ENCODE assay signal across 18 mouse cellular contexts in the genomic region with DNA sequence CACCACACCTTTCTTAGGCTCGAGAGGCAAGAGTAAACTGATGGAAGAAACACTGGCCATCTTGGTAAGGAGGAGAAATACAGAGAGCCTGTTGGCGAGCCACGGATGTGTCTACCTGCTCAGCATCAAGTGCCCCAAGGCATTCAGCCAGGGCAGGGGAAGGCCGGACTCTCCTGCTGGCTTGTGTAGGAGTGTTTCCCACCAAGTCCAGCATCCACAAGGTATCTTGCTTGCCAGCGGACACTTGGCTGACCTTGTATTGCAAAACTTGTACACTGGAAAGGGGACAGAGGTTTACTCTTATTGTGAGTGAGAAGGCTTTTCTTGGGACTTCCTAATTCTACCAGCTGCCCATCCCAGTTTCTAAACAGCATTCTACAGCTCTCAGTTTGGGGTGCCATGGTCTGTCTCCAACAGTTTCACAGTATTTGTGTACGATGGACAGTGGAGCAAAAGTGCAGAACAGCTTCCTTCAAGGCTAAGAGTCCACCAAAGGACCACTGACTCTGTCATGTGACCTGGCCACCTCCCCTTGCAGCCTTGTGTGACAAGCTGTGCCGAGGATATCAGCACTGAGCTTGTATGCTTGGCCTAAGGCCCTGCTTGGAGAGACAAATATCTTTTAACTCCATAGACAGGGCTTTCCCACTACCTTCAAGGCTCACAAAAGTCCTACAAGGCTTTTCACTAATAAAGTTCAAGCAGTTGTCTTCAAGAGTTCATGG.
"Had no signal": no experiment of that assay in that cellular context is flagged by ENCODE, and none has a peak within 500 bp of the region (broad histone marks: within the 10 kb centered on the region; RNA-seq: fewer than 3 reads in every experiment).

No protein-coding gene starts in this region.

- DNase-seq: lung, adult 18-20 months; lung, embryonic 14.5 days; lung, postnatal 10 days; lung, postnatal 4 days; midbrain, embryonic 14.5 days; retina, postnatal 1 day; right cerebral cortex, adult 18-20 months; right cerebral cortex, postnatal 25 days; right cerebral cortex, postnatal 4 days; spleen, adult 18-20 months; thymus, adult 18-20 months; thymus, postnatal 14 days; thymus, postnatal 36 days had no signal

- H3K4me2 ChIP-seq: lung, embryonic 14.5 days; midbrain, embryonic 12.5 days; neural tube, embryonic 12.5 days had no signal

- ATAC-seq: midbrain, embryonic 16.5 days had no signal

- H3K4me3 ChIP-seq: midbrain, embryonic 10.5 days; midbrain, embryonic 12.5 days; myocyte; neural tube, embryonic 12.5 days had no signal

- H3K9me3 ChIP-seq: midbrain, embryonic 10.5 days; midbrain, embryonic 12.5 days; neural tube, embryonic 12.5 days had no signal

- H3K9ac ChIP-seq: lung, embryonic 14.5 days; midbrain, embryonic 12.5 days; neural tube, embryonic 12.5 days had no signal

- H3K36me3 ChIP-seq: midbrain, embryonic 10.5 days had no signal

- H3K27ac ChIP-seq: midbrain, embryonic 10.5 days; midbrain, embryonic 12.5 days; neural tube, embryonic 12.5 days had no signal
